Mouse (Mus musculus): ENCODE data around the gene Elmo2.

DNA sequence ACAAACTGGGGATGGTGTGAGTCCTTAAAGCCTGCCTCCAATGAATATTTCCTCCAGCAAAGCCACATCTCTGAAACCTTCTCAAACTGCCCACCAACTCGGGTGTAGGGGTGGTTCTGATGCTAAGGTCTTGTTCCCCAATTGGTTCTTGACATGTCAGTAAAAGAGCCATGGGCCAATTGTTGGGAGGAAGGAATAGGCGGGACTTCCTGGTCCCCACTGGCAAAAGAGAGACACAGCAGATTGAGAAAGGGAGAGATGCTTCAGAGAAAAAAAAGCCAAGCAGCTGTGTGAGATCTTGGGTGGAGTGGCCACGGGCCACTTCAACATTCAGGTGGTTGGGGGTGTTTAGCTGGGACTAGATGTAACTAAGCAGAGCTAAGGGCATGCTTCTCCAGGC is 44.8 kb upstream of the Elmo2 start:
- no peak for TF ChIP-seq TBP (IDR thresholded peaks at IDR 0.05; ENCODE audit: low read depth, low read length)
- TF ChIP-seq UBTF (IDR thresholded peaks at IDR 0.05; ENCODE audit: borderline replicate concordance, insufficient read depth, low read depth, low read length), result no peak
- no peak for TF ChIP-seq HCFC1 (IDR thresholded peaks at IDR 0.05; ENCODE audit: low read depth, low read length)
- TF ChIP-seq ZNF384 (IDR thresholded peaks at IDR 0.05; ENCODE audit: low read depth, low read length), result no peak
- no peak for TF ChIP-seq CTCF (IDR thresholded peaks at IDR 0.05 in 2 of 3, conservative IDR thresholded peaks at IDR 0.05 in 1 of 3; ENCODE audit: control insufficient read depth in 1 of 3, insufficient read depth in 1 of 3, low read depth in 2 of 3, low read length in 3 of 3, poor library complexity in 1 of 3, severe bottlenecking in 1 of 3)
- no peak for TF ChIP-seq JUND (IDR thresholded peaks at IDR 0.05; ENCODE audit: low read depth, low read length)
- TF ChIP-seq EP300 (IDR thresholded peaks at IDR 0.05; ENCODE audit: low read depth in 1 of 2, low read length in 2 of 2), result no peak
- TF ChIP-seq USF2 (IDR thresholded peaks at IDR 0.05; ENCODE audit: borderline replicate concordance in 1 of 2, insufficient read depth in 1 of 2, low read depth in 1 of 2, low read length in 2 of 2), result no peak
- no peak for TF ChIP-seq E2F4 (IDR thresholded peaks at IDR 0.05; ENCODE audit: borderline replicate concordance, low read depth, low read length)
- no peak for TF ChIP-seq CHD2 (IDR thresholded peaks at IDR 0.05; ENCODE audit: low read length)
- no peak for TF ChIP-seq TCF12 (IDR thresholded peaks at IDR 0.05; ENCODE audit: low read depth, low read length)
- TF ChIP-seq TAL1 (IDR thresholded peaks at IDR 0.05; ENCODE audit: low read length), result no peak
- TF ChIP-seq POLR2A (IDR thresholded peaks at IDR 0.05; ENCODE audit: control insufficient read depth in 1 of 2, insufficient read depth in 1 of 2, low read depth in 1 of 2, low read length in 2 of 2, poor library complexity in 1 of 2), result no peak

Measured in MEL (cell line).